Mouse (Mus musculus) layer of hippocampus, adult 18-20 months (tissue): ENCODE data around the gene Cd55b. TPM values are rescaled to one million over a fixed set of nuclear protein-coding genes. Genes with fewer than 3 reads are reported as not detected.

Source experiments
- DNase-seq, 2 experiments: peaks; one replicate each; pipeline ENCODE4 v3.0.0; 2022; ENCODE audit warnings: low spot score in 2 of 2
- total RNA-seq, 2 experiments: library from RNA; stranded (reverse); gene quantifications; 2 replicates each; pipeline ENCODE4 v1.2.3; 2021

The Cd55b gene
- total RNA-seq, 2 experiments from 2014 or later: not detected

GRCm38 (mm10) chr1:130342429-130342828, 80.4 kb downstream of the Cd55b start:
- no peak for DNase-seq

Other genes starting within 250 kb of the Cd55b start
- 1 to 10 TPM; 4.4 to 5.5 TPM for gene Cd55, start 39.7 kb upstream of the Cd55b start, total RNA-seq
- not detected for gene Zp3r, start 206.6 kb upstream of the Cd55b start, total RNA-seq
- gene C4bp, start 238.6 kb upstream of the Cd55b start, total RNA-seq: under 1 TPM; 0.43 to 0.47 TPM